Mouse (Mus musculus) E14TG2a.4 (cell line): ENCODE data around the gene Slc25a33.
A peak's percentile ranks its signal among the peaks of the same experiment; 100 is the strongest.
"Not testable (repeated sequence)": the region's sequence is repeated elsewhere in the genome, so short reads cannot be mapped to it uniquely, and the experiment has no call there.

ENCODE experiments used
- H3K27me3 ChIP-seq: 2 replicates; pipeline ENCODE4 v1.6.1; 2014; ENCODE audit warnings: low read length, control low read depth; ENCODE audit not compliant: insufficient read depth
- H3K36me3 ChIP-seq: 2 replicates; pipeline ENCODE4 v1.6.1; 2014; ENCODE audit warnings: low read length, control low read depth; ENCODE audit not compliant: insufficient read depth
- H3K4me1 ChIP-seq: replicated peaks from 2 replicates; pipeline ENCODE4 v1.6.1; 2014; ENCODE audit warnings: low read depth, low read length, control low read depth
- H3K4me3 ChIP-seq: replicated peaks from 2 replicates; pipeline ENCODE4 v1.5.1; 2014; ENCODE audit warnings: mild to moderate bottlenecking, low read length
- H3K9me3 ChIP-seq: 2 replicates; pipeline ENCODE4 v1.6.1; 2014; ENCODE audit warnings: low read length, control low read depth
- CTCF ChIP-seq: conservative IDR thresholded peaks from 2 replicates; pipeline ENCODE4 v1.5.1; 2014; ENCODE audit warnings: low read length
- NANOG ChIP-seq: IDR thresholded peaks from 2 replicates; pipeline ENCODE4 v1.6.1; 2014; ENCODE audit warnings: borderline replicate concordance, low read length, mixed read lengths
- POU5F1 ChIP-seq: IDR thresholded peaks from 2 replicates; pipeline ENCODE4 v1.6.1; 2014; ENCODE audit warnings: low read length, borderline replicate concordance

The Slc25a33 gene

DNA sequence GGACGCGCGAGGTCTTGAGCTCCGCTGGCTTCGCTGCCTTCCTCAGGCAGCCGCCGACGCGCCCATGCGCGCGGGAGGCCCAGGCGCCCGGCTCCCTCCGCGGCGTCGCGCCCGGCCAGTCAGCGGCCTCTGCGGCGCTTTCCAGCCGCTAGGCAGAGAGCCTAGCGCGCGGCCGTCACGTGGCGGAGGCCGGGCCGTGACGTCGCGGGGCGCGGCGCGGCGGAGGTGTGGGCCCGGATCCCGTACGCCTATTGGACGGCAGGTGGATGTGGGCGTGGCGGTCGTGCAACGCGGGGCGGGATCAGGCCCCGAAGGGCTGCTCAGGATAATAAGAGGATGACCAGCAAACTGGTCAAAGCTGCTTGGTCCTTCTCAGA, at the start of gene Slc25a33:
Gene Slc25a33, minus strand, starts transcription at position 184 of the 377 bp plus-strand sequence.
- no peaks in the 10 kb centered on the region for H3K36me3 ChIP-seq
- peaks cover 35% of the 10 kb centered on the region for H3K27me3 ChIP-seq
- no peaks in the 10 kb centered on the region for H3K9me3 ChIP-seq
- TF ChIP-seq POU5F1 (no peak), NANOG (no peak), CTCF (no peak)
- H3K4me3 ChIP-seq: peak within 1 kb of the TSS; percentile 90
- peaks cover 22% of the 10 kb centered on the region for H3K4me1 ChIP-seq

GRCm38 (mm10) chr4:149822586-149823196, 48.6 kb upstream of the Slc25a33 start:
- H3K27me3 ChIP-seq: 0 out of 2 replicates have a peak, but pooled peaks cover 6% of the 10 kb centered on the region
- no peak overlapping the region for H3K4me3 ChIP-seq
- TF ChIP-seq CTCF: no peak
- no peak for TF ChIP-seq POU5F1
- no peak for TF ChIP-seq NANOG
- H3K9me3 ChIP-seq: no peaks in the 10 kb centered on the region
- no peaks in the 10 kb centered on the region for H3K36me3 ChIP-seq
- peaks cover 15% of the 10 kb centered on the region for H3K4me1 ChIP-seq

DNA sequence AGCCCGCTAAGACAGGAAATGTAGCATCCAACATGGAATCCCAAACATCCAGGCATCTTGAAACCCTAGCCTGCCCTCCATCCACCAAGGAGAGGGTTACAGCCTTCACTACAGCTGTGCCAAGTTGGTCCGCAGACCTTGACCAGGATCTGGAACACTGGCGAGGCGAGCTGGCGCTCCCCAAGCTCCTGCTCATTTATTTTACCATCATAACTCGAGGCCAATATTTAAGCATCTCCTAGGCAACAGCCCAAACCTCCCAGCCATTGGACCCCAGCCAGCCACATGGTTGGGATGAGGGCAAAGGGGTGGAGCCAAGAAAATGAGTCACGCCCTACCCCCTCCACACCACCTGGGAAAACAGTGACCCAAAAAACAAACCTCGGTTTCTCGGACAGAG, 48.0 kb upstream of the Slc25a33 start:
- no peak for TF ChIP-seq NANOG
- no peak for TF ChIP-seq POU5F1
- TF ChIP-seq CTCF: no peak
- Histone ChIP-seq H3K27me3 (peaks cover 10% of the 10 kb centered on the region; the same call in 1 of the 2 replicates), H3K9me3 (no peaks in the 10 kb centered on the region), H3K4me1 (peaks cover 15% of the 10 kb centered on the region), H3K36me3 (no peaks in the 10 kb centered on the region), H3K4me3 (no peak overlapping the region)

GRCm38 (mm10) chr4:149820569-149820968, 46.5 kb upstream of the Slc25a33 start:
- no peaks in the 10 kb centered on the region for H3K9me3 ChIP-seq
- no peaks in the 10 kb centered on the region for H3K36me3 ChIP-seq
- peaks cover 22% of the 10 kb centered on the region for H3K27me3 ChIP-seq
- no peak for TF ChIP-seq CTCF
- no peak for TF ChIP-seq NANOG
- TF ChIP-seq POU5F1: no peak
- H3K4me1 ChIP-seq: peaks cover 12% of the 10 kb centered on the region
- no peak overlapping the region for H3K4me3 ChIP-seq

- no peaks in the 10 kb centered on the region for H3K36me3 ChIP-seq
- no peak for TF ChIP-seq NANOG
- no peak for TF ChIP-seq POU5F1
- H3K4me3 ChIP-seq: no peak overlapping the region
- H3K4me1 ChIP-seq: peaks cover 18% of the 10 kb centered on the region
- peaks cover 33% of the 10 kb centered on the region for H3K27me3 ChIP-seq
- H3K9me3 ChIP-seq: no peaks in the 10 kb centered on the region
These were observed 45.1 kb upstream of the Slc25a33 start for GRCm38 (mm10) chr4:149819195-149819594.

GRCm38 (mm10) chr4:149816598-149816997, 42.5 kb upstream of the Slc25a33 start:
- H3K9me3 ChIP-seq: no peaks in the 10 kb centered on the region
- peaks cover 33% of the 10 kb centered on the region for H3K27me3 ChIP-seq
- peaks cover 12% of the 10 kb centered on the region for H3K4me1 ChIP-seq
- H3K4me3 ChIP-seq: no peak overlapping the region
- no peak for TF ChIP-seq CTCF
- TF ChIP-seq NANOG: no peak
- no peak for TF ChIP-seq POU5F1
- no peaks in the 10 kb centered on the region for H3K36me3 ChIP-seq

GRCm38 (mm10) chr4:149815586-149815985, 41.5 kb upstream of the Slc25a33 start:
- Histone ChIP-seq H3K27me3 (peaks cover 31% of the 10 kb centered on the region), H3K4me1 (peaks cover 9% of the 10 kb centered on the region), H3K4me3 (0 out of 2 replicates have a peak overlapping the region, but pooled peaks have one; percentile 17), H3K36me3 (no peaks in the 10 kb centered on the region), H3K9me3 (peaks cover under 1% of the 10 kb centered on the region)
- TF ChIP-seq NANOG: no peak
- TF ChIP-seq CTCF: no peak
- no peak for TF ChIP-seq POU5F1

- Histone ChIP-seq H3K27me3 (peaks cover 36% of the 10 kb centered on the region), H3K4me3 (no peak overlapping the region), H3K4me1 (peaks cover 9% of the 10 kb centered on the region), H3K9me3 (peaks cover 19% of the 10 kb centered on the region), H3K36me3 (0 out of 2 replicates have a peak, but pooled peaks cover 3% of the 10 kb centered on the region)
- no peak for TF ChIP-seq POU5F1
- TF ChIP-seq CTCF: no peak
- TF ChIP-seq NANOG: no peak
These were observed 39.5 kb upstream of the Slc25a33 start for GRCm38 (mm10) chr4:149813409-149814184.

DNA sequence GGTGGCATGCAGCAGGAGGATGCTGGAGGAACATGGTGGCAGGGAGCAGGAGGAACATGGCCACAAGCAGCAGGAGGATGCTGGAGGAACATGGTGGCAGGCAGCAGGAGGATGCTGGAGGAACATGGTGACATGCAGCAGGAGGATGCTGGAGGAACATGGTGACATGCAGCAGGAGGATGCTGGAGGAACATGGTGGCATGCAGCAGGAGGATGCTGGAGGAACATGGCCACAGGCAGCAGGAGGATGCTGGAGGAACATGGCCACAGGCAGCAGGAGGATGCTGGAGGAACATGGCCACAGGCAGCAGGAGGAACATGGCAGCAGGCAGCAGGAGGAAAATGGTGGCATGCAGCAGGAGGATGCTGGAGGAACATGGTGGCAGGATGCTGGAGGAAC, 36.3 kb upstream of the Slc25a33 start:
- Histone ChIP-seq H3K4me1 (peaks cover 16% of the 10 kb centered on the region), H3K9me3 (peaks cover 26% of the 10 kb centered on the region), H3K27me3 (peaks cover 19% of the 10 kb centered on the region)
- not testable (repeated sequence) for H3K4me3 ChIP-seq, H3K36me3 ChIP-seq
